Mouse (Mus musculus) cortical plate, adult 2 months (tissue): ENCODE data around the gene Ramp1.

Source experiments
- CTCF ChIP-seq: fragments of 200-500 bp; IDR thresholded peaks from 2 replicates; pipeline ENCODE4 v1.5.1; 2011; ENCODE audit warnings: mild to moderate bottlenecking, control low read depth, low read length; ENCODE audit not compliant: insufficient read depth; ENCODE audit errors: extremely low read depth
- POLR2A ChIP-seq: fragments of 200-500 bp; IDR thresholded peaks from 2 replicates; pipeline ENCODE4 v1.6.1; 2011; ENCODE audit warnings: mild to moderate bottlenecking, low read length, control low read depth; ENCODE audit not compliant: insufficient read depth; ENCODE audit errors: extremely low read depth

GRCm38 (mm10) chr1:91235395-91235794, 55.8 kb downstream of the Ramp1 start:
- TF ChIP-seq POLR2A (no peak), CTCF (no peak)
